Mouse (Mus musculus) R1 (cell line): ENCODE data around the gene Gucy2c.

ENCODE experiments used
- DNase-seq: peaks from one replicate; pipeline ENCODE4 v3.0.0-alpha.2; 2018; ENCODE audit warnings: low read depth, low spot score

Gene Gucy2c

DNA sequence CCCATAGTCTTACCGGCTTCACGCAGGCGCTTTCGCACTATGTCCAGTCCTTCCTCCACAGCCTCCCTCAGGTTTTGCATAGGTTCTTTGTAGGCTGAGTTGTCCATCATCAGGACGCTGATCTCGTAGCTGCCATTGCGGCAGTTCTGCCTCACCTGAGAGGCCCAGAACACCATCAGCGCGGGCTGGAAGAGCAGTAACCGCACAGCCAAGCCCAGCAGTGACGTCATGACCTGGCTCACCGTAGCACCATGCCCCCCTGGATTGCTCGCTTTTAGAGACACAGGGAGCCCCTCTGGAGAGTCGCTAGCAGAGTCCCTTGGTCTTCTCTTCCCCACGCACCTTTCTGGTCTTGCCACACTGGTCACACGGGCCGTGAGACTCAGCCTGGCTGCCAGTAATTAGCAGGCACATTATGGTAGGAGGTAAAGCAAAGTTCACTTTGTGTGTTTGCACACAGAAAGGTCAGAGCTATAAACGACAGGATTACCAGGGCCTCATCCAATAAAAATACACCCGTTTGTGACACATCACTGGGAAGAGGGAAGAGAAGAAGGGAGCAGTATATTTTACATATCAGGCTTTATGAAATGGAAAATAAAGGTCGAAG, at the start of gene Gucy2c:
Gene Gucy2c (minus strand): TSS at position 389 of the 610 bp plus-strand sequence.
- no peak for DNase-seq

DNA sequence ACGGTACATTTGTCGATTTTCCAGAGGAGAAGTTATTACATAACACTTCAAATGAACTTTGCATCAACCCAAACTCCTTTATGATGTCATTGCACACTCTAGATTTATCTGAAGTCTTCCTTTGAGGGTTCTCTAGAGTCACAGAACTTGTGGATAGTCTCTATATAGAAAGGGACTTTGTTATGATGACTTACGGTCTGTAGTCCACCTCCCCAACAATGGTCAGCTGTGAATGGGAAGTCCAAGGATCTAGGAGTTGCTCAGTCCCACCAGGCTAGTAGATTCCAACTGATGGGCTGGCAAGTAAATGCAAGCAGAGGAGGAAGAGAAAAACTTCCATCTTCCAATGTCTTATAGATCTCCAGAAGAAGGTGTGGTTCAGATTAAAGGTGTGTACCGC, 47.1 kb upstream of the Gucy2c start:
- DNase-seq = no peak

DNA sequence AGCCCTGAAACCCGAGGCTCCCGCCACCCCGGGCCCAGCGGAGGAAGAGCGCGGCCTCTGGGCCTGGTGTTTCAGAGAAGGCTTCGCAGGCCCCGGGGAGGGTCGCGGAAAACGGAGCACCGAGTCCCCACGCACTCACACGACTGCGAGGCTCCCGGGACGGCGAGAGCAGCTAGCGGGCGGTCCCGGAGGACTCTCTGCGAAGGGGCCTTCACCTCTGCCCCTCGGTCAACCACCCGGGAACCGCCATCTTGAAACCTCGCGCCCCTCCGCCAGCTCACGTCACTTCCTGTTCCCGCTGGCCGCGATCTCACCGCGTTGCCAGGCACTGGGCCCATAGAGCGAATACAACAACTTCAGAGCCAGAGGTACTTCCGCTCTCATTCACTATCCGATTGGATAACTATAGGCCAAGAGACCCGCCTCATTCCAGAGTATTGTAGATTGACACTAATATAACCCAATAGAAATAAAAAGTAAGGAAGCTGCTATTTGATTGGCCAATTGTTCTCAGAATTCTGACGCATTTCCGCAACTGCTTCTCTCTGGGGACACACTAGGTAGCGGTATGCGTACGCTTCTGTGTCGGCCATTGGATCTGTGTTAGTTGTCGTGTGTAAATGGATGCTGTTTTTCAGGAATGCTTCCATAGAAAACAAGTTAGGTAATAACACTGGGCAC, 46.5 kb upstream of the Gucy2c start, which contains the start of gene Wbp11:
Gene Wbp11 (minus strand): TSS at position 353 of the 681 bp plus-strand sequence.
- DNase-seq = peak; percentile 99

DNA sequence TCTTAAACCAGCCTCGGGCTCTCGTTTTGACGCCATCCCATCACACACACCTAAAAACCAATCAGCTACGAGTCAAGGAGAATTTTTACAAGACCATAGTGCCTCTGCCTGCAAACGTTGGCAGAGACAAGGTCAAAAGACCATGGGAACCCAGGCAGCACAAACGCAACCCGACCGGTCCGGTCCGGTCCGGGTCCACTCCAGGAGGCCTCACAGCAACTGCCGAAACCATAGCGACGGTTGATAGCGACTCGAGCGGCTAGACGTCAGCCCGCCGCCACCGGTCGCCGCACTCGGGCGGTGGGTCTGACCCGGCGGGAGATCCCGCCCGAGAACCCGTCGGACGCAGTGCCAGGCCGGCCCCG, 45.9 kb upstream of the Gucy2c start, which contains the start of gene BC049715:
Gene BC049715 (plus strand): TSS at position 111 of the 365 bp plus-strand sequence.
- peak; percentile 84 for DNase-seq

DNA sequence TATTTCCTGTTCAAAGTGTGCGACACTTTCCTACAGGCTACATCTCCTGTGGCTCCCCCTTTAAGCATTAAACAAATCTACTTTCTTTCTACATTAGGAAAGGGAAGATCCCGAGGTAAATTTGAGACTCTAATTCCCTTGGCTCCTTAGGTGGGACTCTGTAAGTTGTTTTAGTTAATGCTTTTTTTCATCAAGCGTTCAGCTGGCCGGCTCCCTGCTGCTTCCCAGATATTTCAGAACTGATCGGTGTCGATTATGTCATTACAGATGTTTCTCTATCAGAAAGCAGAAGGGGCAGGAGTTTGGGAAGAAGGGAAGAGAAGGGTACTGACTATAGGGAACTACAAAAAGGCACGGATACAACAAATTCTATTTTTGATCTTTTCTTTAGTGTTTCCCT, 45.6 kb upstream of the Gucy2c start:
- no peak for DNase-seq

DNA sequence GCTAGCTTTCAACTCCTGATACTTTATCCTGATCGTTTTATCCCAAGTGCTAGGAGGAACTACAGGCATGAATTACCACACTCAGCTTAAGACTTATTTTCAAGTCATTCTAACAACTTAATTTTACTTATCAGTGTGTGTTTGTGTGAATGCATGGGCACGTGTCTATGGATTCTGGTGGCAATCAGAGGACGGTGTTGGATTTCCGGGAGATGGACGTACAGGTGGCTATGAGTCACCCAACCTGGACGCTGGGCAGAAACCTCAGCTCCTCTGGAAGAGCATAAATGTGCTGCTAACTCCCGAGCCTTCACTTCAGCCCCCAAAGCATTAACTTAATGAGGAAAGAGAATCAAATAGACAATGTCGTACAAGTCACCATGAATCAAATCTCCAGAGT, 43.4 kb upstream of the Gucy2c start:
- no peak for DNase-seq

DNA sequence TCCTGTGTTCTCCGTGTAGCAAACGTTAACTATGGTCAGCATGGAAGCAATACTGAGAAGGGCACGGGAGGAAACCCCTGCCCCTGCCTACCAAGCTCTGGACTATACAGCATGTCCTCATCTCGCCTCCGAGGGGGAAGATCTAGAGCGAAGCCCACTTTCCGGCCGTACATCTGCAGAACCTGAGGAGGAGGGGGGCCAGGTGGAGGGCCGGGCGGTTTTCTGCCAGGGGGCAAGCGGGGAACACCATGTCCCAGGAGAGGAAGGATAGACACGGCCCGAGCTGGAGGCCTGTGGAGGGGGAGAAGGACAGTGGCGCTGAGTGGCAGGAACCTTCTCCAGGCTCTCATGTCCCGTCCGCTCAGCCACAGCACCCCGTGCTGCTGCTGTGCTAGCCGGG, 39.5 kb upstream of the Gucy2c start:
- no peak for DNase-seq

DNA sequence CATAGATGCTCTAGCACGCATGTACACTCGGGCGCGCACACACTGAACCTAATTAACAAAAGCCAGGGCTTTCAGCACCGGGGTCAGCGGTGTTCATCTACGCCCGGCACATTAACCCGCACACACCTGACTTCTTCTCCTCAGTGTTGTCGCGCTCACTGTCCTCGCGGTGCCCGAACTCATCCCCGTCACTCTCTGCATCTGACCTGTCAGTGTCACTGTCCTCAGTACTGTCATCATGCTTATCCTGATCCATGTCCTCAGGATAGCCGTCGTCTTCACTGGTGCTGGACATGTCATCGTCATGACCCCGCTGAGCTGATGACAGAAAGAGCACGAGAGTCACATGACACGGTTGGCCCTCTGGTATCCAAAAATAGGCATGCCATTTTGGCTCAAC, 38.8 kb upstream of the Gucy2c start:
- no peak for DNase-seq

DNA sequence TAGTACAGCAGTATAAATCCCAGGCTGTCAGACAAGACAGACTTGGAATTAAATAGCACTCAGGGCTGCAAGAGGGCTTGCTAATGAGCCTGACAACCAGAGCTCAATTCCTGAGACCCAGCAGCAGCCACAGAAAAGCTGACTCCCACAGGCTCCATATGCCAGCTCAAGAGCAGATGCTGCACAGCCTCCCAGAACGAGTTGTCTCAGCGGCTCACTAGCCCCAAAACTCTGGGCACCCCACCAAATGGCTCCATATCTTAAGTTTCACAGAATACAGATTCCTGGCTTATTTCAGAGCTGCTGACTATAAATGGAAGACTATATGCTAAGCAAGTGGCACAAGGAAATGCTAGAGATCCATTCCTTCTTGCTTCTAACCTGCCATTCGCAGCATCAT, 36.0 kb upstream of the Gucy2c start:
- no peak for DNase-seq

DNA sequence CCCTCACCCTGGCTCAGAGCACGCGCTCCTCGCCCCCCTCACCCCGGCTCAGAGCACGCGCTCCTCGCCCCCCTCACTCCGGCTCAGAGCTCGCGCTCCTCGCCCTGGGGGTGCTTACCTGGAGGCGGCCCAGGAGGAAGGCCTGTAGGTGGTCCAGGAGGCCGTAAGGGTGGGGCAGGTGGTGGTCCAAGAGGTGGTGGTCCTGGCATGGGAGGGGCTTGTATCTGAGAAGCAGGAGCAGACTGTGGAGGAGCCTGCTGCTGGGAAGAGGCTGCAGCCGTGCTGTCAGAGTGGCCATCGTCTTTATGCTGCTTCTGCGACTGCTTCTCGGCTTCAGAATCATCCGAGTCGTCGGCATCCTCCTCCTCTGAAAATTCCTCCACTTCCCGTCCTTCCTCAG, 35.3 kb upstream of the Gucy2c start:
- DNase-seq = no peak

DNA sequence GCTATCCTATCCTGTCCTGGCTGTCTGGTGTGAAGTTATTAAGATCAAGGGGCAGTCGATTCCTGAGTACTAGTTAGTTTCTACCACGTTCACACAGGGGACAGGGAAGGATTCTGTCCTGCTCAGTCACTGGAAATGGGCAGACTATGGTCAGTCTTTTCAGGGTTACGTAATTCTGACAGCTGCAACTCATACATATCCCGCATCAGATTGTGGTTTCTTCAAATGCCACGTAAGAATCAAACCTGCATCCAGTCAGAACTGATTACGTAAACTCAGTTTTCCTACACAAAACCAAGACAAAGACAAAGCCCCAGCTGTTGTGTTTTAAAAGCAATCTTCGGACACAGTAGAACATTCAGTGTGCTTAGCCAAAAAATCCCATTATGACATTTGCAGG, 33.8 kb upstream of the Gucy2c start:
- DNase-seq = no peak

DNA sequence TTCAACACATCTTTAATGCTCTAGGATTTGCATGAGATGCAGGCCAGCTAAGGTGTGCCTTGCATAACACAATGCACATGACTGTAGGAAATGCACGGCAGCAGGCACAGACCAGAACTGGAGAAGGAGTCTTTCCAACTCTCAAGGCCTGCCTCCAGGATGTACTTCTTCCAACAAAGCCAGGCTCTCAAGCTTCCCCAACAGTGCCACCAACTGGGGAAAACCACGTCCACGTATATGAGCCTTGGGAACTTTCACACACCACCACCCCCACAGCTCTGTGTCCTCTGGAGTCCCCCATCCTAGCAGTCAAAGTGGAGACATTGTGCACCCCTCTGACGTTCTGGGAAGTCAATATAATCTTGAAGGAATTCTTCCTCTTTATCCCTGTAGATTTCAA, 31.6 kb upstream of the Gucy2c start:
- peak; percentile 59 for DNase-seq

DNA sequence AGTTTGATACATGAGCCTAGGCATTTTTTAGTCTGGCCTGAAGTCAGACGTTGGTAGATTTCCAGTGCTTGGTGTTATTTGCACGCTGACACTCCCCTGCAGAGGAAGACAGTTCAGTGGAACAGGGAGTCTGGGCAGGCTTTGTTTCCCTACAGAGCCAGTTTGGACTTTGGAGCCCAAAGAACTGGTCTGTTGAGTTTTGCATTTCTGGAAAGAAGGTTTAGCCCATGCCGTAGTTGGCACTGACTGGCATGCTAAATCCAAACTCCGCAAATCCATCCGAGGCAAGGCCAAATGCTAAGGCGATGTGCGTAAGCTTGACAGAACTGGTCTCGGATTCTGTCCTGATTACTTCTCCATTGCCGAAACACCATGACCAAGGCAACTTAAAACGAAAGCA, 29.6 kb upstream of the Gucy2c start:
- no peak for DNase-seq

DNA sequence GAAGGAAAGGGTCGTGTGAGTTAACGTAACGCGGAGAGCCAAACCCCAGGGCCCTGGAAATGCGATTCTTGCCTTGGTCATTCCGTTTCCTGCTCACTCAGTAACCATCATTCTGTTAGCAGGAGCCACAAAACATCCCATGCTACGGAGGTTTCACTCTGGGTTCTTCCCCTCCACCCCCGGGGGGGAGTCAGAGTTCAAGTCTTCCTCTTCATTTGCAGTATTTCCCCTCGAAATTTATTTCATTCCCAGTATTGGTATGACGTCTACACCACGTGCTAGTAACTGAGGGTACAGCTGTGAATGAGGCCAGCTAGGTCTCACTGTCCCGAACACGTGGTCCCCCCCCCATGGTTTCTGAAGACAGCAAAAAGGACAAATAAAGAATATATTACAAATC, 28.1 kb upstream of the Gucy2c start:
- peak; percentile 26 for DNase-seq

DNA sequence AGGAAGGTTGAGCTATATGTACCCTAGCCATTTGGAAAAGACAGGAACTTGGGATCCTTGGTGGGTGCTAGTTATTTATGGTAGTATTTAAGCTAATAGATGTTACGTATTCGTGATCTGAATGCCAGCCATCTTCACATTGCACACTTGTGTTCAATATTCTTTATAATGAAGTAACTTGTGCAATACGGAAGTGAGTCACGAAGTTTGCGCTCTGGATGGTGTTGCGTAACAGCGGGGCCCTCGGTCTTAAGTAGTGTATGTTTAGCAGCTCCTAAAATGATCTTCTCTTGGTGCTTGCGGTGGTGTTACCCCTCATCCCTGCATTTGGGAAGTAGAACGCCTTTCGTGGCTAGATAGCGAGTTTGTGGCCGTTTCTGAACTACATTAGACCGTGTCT, 27.5 kb upstream of the Gucy2c start:
- DNase-seq = peak; percentile 54

DNA sequence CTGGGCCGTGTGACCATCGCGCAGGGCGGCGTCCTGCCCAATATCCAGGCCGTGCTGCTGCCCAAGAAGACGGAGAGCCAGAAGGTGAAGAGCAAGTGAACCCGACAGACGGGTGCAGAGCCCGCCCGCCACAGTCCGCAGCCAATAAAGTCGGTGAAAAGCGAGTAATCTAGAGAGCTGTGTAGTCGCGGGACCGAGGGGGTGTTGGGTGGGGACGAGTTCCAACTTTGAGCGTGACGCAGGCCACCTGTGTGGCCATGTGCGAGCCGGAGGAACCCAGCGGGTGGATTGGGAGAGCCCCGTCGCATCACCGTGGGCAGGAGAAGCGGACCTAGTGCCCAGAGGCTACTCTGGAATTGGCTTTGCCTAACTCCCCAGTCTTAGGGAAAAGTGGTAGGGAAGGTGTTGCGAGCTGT, 27.1 kb upstream of the Gucy2c start:
- DNase-seq = peak; percentile 51

DNA sequence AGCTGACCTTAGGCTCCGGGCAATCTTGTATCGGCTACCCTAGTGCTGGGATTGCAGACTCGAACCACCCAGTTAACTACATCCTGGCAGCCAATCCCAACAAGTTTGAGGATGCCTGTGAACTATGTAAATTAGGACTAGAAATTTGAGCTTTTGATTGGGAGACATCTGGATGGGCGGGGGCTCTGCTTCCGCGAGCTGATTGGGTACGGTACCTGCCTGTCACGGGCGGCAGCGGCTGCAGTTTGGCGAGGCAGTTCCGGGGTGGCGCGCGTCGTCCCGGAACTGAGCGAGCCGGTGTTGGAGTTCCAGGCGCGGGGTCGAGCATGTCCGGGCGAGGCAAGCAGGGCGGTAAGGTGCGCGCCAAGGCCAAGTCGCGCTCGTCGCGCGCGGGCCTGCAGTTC, 26.5 kb upstream of the Gucy2c start, which contains the start of gene H2afj:
Gene H2afj (plus strand): TSS at position 231 of the 404 bp plus-strand sequence.
- peak; percentile 98 for DNase-seq

DNA sequence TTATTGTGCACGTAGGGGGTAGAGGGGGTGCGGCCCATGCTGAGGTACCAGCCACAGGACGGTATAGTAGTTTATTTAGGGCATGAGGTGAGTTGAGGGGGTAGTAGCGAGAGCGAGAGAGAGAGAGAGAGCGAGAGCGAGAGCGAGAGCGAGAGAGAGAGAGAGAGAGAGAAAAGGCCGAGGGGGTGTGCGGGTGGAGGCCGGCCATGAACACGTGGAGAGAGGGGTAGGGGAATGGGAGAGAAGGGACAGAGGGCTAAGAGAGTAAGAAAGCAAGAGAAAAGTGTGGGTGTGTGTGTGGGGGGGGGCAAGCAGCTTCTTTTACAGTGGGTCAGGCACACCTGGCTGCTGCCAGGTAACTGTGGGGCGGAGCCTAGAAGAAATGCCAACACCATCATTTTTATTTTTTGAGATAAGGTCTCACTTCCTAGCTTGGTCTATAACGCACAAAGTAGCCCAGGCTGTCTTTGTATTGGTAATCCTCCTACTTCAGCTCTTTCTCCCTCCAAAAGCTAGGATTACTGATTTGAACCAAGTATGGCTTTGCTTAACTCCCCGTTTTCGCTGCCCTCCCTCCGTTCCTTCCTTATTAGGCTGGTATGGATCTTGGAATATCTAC, 25.9 kb upstream of the Gucy2c start:
- DNase-seq = no peak

DNA sequence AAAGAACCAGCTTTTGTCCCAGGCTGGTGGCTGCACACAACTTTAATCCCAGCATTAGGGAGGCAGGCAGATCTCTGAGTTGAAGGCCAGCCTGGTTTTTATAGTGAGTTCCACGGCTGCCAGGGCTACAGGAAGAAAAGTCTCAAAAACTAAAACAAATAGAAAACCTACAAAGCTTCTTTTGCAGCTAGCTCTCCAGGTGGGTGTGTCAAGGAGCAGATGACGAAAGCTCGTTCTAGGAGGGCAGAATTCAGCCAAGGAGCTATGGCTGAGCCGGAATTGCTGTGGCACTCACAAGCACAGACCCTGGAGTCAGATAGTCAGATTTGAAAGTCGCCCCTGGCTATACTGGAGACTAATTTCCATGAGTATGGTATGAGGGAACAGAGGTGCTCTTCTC, 25.3 kb upstream of the Gucy2c start:
- DNase-seq = peak; percentile 20

DNA sequence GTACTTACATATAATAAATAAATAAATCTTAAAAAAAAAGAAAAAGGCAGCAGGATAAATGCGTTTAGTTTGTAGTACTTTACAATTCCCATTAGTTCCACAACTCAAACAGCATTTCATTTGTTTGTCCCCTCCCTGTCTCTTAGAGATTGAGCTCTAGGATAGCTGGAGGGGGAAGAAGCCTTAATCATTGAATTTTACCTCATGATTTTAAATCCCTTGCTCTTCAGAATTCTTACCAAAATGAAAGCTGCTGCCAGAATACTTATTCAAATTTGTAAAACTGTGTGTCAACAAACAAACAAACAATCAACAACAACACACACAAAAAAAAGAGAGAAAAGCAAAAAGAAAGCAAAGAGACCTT, 23.8 kb upstream of the Gucy2c start:
- no peak for DNase-seq

DNA sequence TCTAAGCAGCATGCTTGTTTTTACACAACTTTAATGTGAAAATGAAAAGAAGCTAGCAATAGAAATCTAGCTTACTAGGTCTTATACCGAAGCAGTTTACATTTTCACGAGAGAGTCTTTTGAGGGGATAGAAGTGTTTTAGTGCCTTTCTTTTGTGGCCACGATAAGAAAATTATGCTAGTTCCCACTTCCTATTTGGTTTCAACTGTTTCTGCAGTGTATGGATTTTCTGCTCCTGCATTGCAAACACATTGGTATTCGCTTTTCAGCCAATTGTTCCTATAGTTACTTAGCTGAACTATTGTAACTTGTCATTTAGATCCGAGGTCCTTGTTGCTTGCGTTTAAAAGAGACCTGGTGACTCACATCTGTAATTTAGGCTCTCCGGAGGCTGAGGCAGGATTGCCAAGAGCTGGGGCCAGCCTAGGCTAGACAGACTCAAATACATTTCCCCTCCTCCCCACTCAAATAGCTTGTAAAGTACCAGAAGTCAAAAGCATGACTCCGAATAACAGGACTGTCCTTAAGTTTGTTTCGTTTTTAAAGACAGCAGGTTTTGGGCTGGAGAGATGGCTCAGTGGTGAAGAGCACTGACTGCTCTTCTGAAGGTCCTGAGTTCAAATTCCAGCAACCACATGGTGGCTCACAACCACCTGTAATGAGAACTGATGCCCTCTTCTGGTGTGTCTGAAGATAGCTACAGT, 23.3 kb upstream of the Gucy2c start:
- DNase-seq = no peak
